Mouse (Mus musculus): ENCODE measurements around the gene Ptprh. TPM values are rescaled to one million over a fixed set of nuclear protein-coding genes. Genes with fewer than 3 reads are reported as not detected.
A peak's percentile ranks its signal among the peaks of the same experiment; 100 is the strongest.

Ptprh gene
- 1 to 10 TPM; 1.1 TPM for total RNA-seq (2021)
- long read RNA-seq, partial matches to known transcripts: 0 of 1 reads
- long read RNA-seq, other reads (novel, unspliced or antisense): 1 of 1 reads

- no peak for DNase-seq (ENCODE audit: low spot score in 2 of 2)
These were observed at the start of gene Ptprh for GRCm38 (mm10) chr7:4603873-4604272. Gene Ptprh, minus strand, starts transcription at chr7:4604041.

GRCm38 (mm10) chr7:4653351-4653750 lies 49.5 kb upstream of the Ptprh start:
- no peak for DNase-seq (ENCODE audit: low spot score in 2 of 2)

GRCm38 (mm10) chr7:4652726-4653125 lies 48.9 kb upstream of the Ptprh start:
- DNase-seq (ENCODE audit: low spot score in 2 of 2): no peak

- no peak for DNase-seq (ENCODE audit: low spot score in 2 of 2)
These were observed 47.7 kb upstream of the Ptprh start for GRCm38 (mm10) chr7:4651581-4651980.

- no peak for DNase-seq (ENCODE audit: low spot score in 2 of 2)
These were observed 44.2 kb upstream of the Ptprh start for GRCm38 (mm10) chr7:4647992-4648391.

GRCm38 (mm10) chr7:4647291-4647690 lies 43.5 kb upstream of the Ptprh start:
- no peak for DNase-seq (ENCODE audit: low spot score in 2 of 2)

GRCm38 (mm10) chr7:4646806-4647205 lies 43.0 kb upstream of the Ptprh start:
- no peak for DNase-seq (ENCODE audit: low spot score in 2 of 2)

GRCm38 (mm10) chr7:4643225-4643624 lies 39.4 kb upstream of the Ptprh start:
- no peak for DNase-seq (ENCODE audit: low spot score in 2 of 2)

GRCm38 (mm10) chr7:4641956-4642355 lies 38.1 kb upstream of the Ptprh start:
- DNase-seq (ENCODE audit: low spot score in 2 of 2): no peak

- no peak for DNase-seq (ENCODE audit: low spot score in 2 of 2)
These were observed 37.3 kb upstream of the Ptprh start for GRCm38 (mm10) chr7:4641155-4641554.

- no peak for DNase-seq (ENCODE audit: low spot score in 2 of 2)
These were observed 32.3 kb upstream of the Ptprh start for GRCm38 (mm10) chr7:4636179-4636578.

GRCm38 (mm10) chr7:4631031-4631430 lies 27.2 kb upstream of the Ptprh start, which contains the start of gene Tmem86b:
Gene Tmem86b, minus strand, starts transcription at chr7:4631422.
- DNase-seq (ENCODE audit: low spot score in 2 of 2): no peak

GRCm38 (mm10) chr7:4630198-4630597 lies 26.4 kb upstream of the Ptprh start:
- DNase-seq (ENCODE audit: low spot score in 2 of 2): no peak

GRCm38 (mm10) chr7:4629586-4629985 lies 25.7 kb upstream of the Ptprh start:
- DNase-seq (ENCODE audit: low spot score in 2 of 2): no peak

- DNase-seq (ENCODE audit: low spot score in 2 of 2): no peak
These were observed 22.1 kb upstream of the Ptprh start for GRCm38 (mm10) chr7:4625928-4626327.

- DNase-seq (ENCODE audit: low spot score in 2 of 2): no peak
These were observed 20.5 kb upstream of the Ptprh start for GRCm38 (mm10) chr7:4624343-4624742.

GRCm38 (mm10) chr7:4623544-4624189 lies 19.8 kb upstream of the Ptprh start:
- DNase-seq (ENCODE audit: low spot score in 2 of 2): peak; percentile 53 to 55

GRCm38 (mm10) chr7:4619979-4620378 lies 16.1 kb upstream of the Ptprh start:
- DNase-seq (ENCODE audit: low spot score in 2 of 2): no peak

GRCm38 (mm10) chr7:4613740-4614403 lies 10.0 kb upstream of the Ptprh start:
- no peak for DNase-seq (ENCODE audit: low spot score in 2 of 2)

- DNase-seq (ENCODE audit: low spot score in 2 of 2): no peak
These were observed 9.1 kb upstream of the Ptprh start for GRCm38 (mm10) chr7:4612956-4613355.

GRCm38 (mm10) chr7:4612386-4612785 lies 8.5 kb upstream of the Ptprh start:
- no peak for DNase-seq (ENCODE audit: low spot score in 2 of 2)

- DNase-seq (ENCODE audit: low spot score in 2 of 2): no peak
These were observed 8.1 kb upstream of the Ptprh start for GRCm38 (mm10) chr7:4611921-4612341.

- DNase-seq (ENCODE audit: low spot score in 2 of 2): no peak
These were observed 7.7 kb upstream of the Ptprh start for GRCm38 (mm10) chr7:4611511-4611910.
